Mouse (Mus musculus) bone marrow macrophage, adult 2 months (primary cell): ENCODE results near the gene Bbox1. TPM values are rescaled to one million over a fixed set of nuclear protein-coding genes. Genes with fewer than 3 reads are reported as not detected.

Source experiments
- H3K27ac ChIP-seq: 2 replicates; pipeline ENCODE4 v1.5.1; 2012; ENCODE audit warnings: low read depth, low read length; ENCODE audit not compliant: insufficient read depth
- H3K4me1 ChIP-seq: 2 replicates; pipeline ENCODE4 v1.6.1; 2012; ENCODE audit warnings: low read length; ENCODE audit not compliant: control insufficient read depth, insufficient read depth
- H3K4me3 ChIP-seq: 2 replicates; pipeline ENCODE4 v1.5.1; 2012; ENCODE audit warnings: mild to moderate bottlenecking, low read length, moderate library complexity; ENCODE audit not compliant: insufficient read depth
- CTCF ChIP-seq: IDR thresholded peaks from 2 replicates; pipeline ENCODE4 v1.5.1; 2012; ENCODE audit warnings: low read depth, mild to moderate bottlenecking, low read length, moderate library complexity
- POLR2A ChIP-seq: IDR thresholded peaks from 2 replicates; pipeline ENCODE4 v1.6.1; 2012; ENCODE audit warnings: mild to moderate bottlenecking, low read depth, low read length, borderline replicate concordance
- polyA plus RNA-seq: library from polyadenylated mRNA; stranded (reverse); fragments of >200 nt; gene quantifications from 2 replicates; pipeline ENCODE4 v1.2.4, GENCODE M21; 2012; ENCODE audit not compliant: missing spikeins, insufficient read depth, insufficient read length

The Bbox1 gene
- polyA plus RNA-seq, 1 experiment, result not detected

DNA sequence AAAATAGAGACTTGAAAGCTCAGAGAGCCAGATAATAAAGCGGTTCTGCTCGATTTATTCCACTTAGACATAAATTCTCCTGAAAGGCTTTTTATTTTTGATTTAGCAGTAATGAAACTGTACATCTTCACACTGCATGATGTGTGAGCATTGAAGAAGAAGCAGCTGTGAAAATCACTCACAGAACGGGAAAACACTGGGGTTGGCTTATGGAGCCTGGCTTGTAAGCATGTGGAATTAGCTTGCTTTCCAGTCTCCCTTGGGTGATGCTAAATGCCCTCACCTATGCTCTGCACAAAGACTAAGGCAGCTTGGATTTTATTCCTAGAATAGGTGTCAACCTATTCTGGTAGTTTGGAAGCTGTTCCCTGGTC lies 98.7 kb downstream of the Bbox1 start:
- Histone ChIP-seq H3K27ac (no peak overlapping the region), H3K4me3 (no peak overlapping the region), H3K4me1 (no peaks in the 10 kb centered on the region)
- TF ChIP-seq POLR2A (no peak), CTCF (no peak)

GRCm38 (mm10) chr2:110214991-110215684 lies 99.2 kb downstream of the Bbox1 start:
- no peaks in the 10 kb centered on the region for H3K4me1 ChIP-seq
- TF ChIP-seq CTCF, result no peak
- no peak for TF ChIP-seq POLR2A
- no peak overlapping the region for H3K27ac ChIP-seq
- no peak overlapping the region for H3K4me3 ChIP-seq

DNA sequence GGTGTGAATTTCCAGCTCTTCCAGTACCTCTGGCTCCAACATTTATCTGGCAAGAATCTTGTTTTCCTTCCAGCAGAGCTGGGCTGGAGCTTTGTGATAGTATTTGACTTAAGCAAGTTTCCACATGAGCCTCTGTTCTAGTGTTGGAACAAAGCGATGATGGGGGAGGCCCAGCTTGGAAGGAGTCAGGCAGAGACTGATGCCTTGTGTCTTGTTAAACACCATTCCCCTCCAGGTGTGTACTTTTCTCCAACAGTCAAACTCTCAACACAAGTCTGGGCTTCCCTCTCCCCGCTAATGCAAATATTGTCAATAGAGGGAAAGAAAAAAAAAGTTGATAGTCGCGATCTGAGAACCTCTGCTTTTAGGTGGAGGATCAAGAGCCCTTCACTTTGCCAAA lies 100.1 kb downstream of the Bbox1 start:
- H3K27ac ChIP-seq, result no peak overlapping the region
- TF ChIP-seq CTCF, result no peak
- TF ChIP-seq POLR2A, result no peak
- no peaks in the 10 kb centered on the region for H3K4me1 ChIP-seq
- H3K4me3 ChIP-seq, result no peak overlapping the region

Other genes with a start within 250 kb of the Bbox1 start
- gene Fibin, start 48.6 kb upstream of the Bbox1 start, polyA plus RNA-seq, result not detected in 2 replicates